Mouse (Mus musculus): Measurements from ENCODE around the gene Slc25a33.

The Slc25a33 gene

GRCm38 (mm10) chr4:149725661-149726350 lies 48.3 kb downstream of the Slc25a33 start:
- DNase-seq (ENCODE audit: low spot score), result no peak

GRCm38 (mm10) chr4:149724916-149725470 lies 49.1 kb downstream of the Slc25a33 start:
- DNase-seq (ENCODE audit: low spot score), result no peak

DNA sequence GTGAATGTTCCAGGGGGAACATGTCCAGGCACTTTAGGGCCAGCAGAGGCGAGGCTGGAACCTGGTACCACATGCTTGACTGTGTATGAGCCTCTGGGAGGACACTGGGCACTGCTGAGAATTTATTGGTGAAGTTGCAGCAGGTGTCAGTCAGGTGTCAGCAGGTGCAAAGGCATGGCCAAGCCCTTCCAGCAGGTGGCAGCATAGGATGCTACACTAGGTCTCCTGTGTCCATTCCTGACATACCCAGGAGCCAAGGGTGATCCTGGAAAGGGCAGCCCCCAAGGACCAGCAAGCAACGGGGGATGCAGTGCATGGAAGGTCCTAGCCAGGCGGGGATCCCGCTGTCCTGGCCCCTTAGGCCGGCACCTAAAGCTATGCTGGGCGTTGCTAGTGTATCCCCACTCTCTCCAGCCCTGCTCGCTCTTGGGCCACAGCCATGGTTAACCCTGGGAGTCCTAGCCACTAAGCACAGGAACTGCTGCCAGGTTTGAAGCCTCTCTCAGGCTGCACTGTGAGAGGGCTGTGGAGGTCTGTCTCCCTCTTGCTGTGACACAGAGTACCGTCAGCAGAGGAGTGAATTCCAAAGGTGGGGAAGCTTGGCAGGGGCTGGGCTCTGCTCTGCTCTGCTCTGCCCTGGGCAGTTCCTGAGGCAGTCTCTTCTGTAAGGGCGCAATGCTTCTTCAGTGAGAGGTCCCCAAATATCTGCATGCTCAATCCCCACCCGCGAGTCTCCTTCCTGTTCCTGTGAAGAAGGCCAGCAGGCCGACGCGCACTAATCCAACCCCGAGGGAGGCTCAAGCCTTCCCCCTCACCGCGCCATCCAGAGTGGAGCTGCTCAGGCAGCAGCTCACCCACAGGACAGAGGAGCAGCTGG lies 50.0 kb downstream of the Slc25a33 start:
- no peak for DNase-seq (ENCODE audit: low spot score)

DNA sequence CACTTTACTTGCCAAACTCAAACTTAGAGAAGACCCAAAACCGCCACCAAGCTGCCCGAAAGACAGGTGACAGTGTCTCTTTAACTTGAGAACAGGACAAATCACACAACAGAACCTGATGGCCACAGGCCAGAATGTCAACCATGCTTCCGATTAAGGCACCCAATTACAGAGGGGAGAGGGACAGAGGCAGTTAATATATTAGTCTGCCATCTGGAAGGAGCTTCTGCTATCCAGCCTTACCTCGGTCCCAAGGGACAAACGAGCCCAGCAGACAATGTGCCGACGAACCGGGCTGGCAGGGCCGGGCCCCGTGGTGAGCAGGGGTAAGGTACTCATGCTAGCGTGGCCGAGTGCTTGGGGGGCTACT lies 51.1 kb downstream of the Slc25a33 start:
- DNase-seq (ENCODE audit: low spot score), result no peak

DNA sequence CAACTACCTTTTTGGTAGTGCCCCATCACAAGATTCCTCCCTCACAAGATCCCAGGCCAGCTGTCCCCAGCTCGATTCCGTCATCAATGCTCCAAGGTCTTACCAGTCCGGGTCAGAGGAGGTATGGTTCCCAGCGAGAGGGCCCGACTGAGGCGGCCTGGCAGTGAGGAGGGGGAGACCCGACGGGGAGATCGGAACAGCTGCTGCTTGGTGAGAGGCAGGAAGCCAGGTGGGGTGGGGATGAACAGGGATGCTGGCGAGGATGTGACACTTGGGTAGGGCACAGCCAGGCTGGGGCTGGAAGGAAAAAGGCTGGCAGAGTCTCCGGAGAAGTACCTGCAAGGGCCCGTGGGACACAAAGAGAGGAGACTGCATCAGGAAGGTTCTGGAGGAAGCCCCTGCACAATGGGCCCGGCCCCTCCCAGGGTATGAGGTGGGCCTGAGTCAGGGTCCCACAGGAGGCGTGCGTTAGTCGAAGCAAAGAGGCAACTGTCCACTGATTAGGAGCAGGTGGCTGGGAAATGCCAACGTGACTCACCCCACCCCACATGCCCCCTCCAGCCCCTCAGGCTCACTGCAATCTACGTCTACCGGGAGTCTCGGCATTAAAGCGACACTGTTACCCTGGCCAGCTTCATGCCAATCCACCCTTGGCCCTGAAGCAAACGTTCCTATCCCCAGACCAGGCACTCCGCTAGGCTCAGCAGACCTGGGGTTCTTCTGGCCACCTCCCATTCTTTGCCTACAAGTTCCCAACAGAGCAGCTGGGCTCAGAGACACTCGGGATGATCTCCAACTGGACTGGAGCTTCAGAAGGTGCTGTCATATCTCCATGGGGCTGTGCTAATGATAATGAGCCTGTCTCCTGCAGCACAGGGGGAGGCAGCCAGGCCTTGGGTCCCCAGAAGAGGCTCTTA lies 51.7 kb downstream of the Slc25a33 start:
- no peak for DNase-seq (ENCODE audit: low spot score)

DNA sequence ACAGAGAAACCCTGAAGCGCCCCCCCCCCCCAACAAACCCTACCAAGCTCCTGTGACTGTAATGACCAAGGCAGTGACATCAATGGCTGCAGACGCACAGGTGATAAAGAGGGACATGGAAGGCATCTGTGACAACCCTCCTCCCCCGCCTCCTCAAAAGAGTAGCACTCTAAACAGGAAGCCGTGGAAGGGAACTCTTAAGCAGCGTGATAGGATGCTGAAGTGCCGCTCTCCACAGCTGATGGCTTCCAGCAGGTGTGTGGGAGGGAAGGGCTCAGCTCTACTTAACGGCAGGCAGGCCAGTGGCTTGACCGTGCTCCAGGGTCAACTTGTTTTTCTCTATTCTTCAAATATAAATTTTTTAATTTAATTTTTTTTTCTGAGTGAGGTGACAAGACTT lies 52.9 kb downstream of the Slc25a33 start:
- DNase-seq (ENCODE audit: low spot score), result no peak

- DNase-seq (ENCODE audit: low spot score), result no peak
Observed at GRCm38 (mm10) chr4:149719686-149720085, 54.4 kb downstream of the Slc25a33 start.

DNA sequence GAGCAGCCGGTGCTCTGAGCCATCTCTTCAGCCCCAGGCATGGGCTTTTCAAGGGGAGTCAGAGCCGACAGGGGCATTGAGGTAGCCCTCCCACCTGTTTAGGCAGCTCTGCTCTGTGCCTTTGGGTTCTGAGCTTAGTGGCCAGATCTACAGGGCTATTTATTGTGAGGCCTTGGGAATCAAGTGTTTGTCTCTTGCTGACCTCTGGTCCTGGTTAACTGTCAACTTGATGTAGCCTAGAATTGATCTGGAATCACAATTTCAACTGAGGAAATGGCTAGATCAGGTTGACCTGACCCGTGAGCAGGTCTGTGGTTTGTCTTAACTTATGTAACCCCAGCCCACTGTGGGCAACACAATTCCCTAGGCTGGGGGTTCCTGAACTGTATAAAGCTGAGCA lies 59.5 kb downstream of the Slc25a33 start:
- no peak for DNase-seq (ENCODE audit: low spot score)

DNA sequence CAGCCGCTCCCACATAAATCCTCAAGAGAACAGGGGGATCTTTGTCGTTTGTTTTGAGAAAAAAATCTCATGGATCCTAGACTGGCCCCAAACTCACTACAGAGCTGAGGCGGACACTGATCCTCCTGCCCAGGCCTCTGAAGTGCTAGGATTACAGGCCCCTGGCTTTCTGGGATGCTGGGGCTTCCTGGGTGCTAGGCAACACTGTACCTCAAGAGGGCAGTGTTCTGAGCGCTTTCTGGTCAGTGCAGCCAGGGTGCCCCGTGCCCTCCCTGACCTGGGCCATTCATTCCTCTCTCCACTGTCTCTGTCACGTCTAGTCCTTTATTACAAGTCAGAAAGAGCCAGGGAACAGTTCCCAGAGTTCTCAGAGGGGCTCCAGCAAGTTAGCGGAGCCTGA lies 62.1 kb downstream of the Slc25a33 start:
- no peak for DNase-seq (ENCODE audit: low spot score)

GRCm38 (mm10) chr4:149711485-149711884 lies 62.6 kb downstream of the Slc25a33 start:
- no peak for DNase-seq (ENCODE audit: low spot score)

GRCm38 (mm10) chr4:149710510-149710909 lies 63.6 kb downstream of the Slc25a33 start:
- peak; percentile 61 for DNase-seq (ENCODE audit: low spot score)

DNA sequence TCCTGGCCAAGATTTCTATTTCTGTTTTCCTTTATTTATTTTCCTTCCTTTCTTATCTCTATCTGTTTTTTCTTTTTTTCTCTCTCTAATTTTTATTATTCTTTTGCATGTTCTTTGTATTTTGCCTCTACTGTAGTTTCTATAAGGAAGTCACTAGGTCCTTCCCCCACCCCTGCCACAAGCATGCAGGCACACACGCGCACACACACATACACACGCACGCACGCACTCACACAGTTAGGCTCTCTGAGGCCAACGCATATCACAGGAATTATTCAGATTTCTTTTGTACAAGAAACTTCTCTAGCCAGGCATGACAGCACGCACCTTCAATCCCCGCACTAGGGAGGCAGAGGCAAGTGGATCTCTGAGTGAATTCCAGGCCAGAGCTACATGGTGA lies 68.1 kb downstream of the Slc25a33 start:
- no peak for DNase-seq (ENCODE audit: low spot score)

DNA sequence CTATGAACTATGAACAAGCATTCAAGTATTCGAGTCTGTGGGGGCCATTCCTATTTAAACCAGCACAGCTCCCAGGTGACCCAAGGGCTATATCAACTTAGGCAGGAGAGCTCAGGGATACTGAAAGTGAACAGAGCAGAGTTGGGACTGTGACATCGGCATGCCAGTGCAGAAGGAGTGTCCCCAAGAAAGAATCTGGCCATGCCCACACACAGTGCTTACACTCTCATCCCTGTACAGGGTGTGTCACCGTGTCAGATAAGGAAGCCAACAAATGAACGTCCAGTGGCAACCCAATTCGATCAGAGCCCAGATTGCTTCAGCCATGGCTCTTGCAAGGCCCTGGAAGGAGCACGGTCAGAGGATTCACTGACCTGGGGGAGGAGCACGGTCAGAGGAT lies 68.8 kb downstream of the Slc25a33 start:
- no peak for DNase-seq (ENCODE audit: low spot score)

- DNase-seq (ENCODE audit: low spot score), result no peak
Observed at GRCm38 (mm10) chr4:149702210-149702979, 71.7 kb downstream of the Slc25a33 start, which contains the start of gene Pik3cd. Gene Pik3cd (minus strand): TSS chr4:149702571.

DNA sequence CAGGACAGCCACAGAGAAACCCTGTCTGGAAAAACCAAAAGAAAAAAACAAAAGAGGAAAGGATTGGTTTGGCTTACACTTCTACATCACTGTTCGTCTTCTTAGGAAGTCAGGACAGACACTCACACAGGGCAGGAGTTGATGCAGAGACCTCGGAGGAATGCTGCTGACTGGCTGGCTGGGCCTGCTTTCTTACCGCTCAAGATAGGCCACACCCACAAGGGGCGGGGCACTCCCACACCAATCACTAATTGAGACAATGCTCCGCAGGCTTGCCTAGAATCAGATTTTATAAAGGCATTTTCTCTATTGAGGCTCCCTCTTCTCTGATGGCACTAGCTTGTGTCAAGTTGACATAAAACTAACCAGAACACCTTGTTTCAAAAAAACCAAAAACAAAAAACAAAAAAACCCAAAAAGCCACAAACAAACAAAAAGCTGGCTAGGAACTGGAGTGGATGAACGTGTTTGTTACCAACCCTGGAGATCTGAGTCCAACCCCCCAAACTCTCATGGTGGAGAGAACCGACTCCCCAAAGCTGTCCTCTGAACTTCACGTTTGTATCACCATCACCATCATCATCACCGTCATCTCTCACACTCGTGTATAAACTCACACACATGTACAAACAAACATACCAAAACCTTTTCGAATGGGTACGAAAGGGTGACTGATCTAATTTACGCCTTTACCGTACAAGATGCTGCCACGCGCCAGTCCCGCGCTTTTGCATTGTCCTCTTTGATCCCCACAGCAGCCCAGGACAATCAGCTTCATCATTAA lies 72.5 kb downstream of the Slc25a33 start:
- DNase-seq (ENCODE audit: low spot score), result no peak

DNA sequence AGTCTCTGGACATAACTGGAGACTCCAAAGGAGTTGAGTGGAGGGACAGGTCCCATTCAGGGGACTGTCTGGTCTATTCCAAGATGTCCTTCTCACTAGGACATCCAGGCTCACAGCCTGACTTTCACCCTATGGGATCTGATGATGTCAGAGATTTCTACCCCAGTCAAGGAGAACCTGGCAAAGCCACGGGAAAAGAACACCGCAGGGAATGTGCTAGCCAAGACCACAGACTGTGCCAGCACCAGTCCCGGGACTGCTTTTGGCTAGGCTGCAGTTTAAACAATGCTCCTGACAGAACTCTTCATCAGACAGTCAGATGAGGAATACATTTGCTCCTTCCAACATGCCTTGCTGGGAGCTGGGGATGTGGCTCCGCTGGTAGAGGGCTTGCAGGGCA lies 74.1 kb downstream of the Slc25a33 start:
- DNase-seq (ENCODE audit: low spot score), result no peak

GRCm38 (mm10) chr4:149698197-149698821 lies 75.8 kb downstream of the Slc25a33 start:
- DNase-seq (ENCODE audit: low spot score), result no peak

DNA sequence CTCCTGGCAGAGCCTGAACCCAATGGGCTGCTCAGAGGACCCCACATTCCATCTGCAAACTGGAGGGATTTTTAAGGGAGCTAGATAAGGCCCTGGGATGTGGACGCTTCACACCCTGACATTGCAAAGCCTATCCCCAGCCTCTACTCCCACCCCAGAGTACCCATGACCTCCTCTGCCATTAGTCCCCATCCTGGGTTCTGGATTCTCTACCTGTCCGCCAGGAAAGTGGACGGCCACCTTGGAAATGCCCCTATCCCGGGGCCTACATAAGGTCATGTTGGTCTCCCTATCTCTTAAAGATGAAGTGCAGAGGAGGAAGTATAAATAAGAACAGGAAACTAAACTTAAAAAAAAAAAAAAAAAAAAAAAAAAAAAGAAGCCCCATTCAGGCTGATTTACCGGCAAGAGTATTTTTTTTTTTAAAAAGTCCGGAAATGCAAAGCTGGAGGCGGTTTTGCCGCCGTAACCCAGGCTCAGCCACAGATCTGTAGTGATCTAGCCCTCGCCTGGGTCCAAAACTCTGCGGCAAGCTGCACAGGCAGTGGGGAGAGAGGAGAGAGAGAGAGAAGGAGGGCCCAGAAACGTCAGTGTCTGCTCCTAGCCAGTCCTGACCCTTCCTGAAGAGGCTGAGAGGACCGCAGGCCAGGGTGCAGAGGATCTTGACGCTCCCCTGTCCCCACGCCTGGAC lies 76.4 kb downstream of the Slc25a33 start:
- DNase-seq (ENCODE audit: low spot score), result no peak

Measured in left cerebral cortex, adult 11 months (tissue).